Mouse (Mus musculus) liver, embryonic 14.5 days (tissue): ENCODE results near the gene Srd5a1.

ENCODE experiments used
- CTCF ChIP-seq: IDR thresholded peaks from 2 replicates; pipeline ENCODE4 v1.5.1; 2016; ENCODE audit warnings: antibody characterized with exemption, low read depth, control low read depth
- EP300 ChIP-seq: IDR thresholded peaks from 2 replicates; pipeline ENCODE4 v1.6.1; 2016; ENCODE audit warnings: antibody characterized with exemption, low read depth

DNA sequence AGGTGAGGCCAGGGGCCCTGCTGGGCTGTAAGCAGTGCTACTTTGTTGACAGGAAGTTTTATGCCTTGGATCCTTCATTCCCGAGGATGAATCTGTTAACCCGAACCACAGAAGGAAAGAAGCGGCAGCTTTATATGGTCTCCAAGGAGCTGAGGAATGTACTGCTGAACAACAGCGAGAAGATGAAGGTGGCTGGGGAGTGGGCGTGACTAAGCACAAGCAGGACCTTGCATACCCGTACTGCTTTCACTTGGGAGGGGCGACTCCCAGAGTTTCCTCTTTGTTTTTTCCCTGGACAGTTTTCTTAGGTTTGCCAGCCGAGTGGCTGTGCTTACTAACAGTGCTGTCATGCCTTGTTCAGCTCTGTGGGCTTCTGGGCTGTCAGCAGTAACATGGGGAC is 19.3 kb upstream of the Srd5a1 start:
- no peak for TF ChIP-seq CTCF
- TF ChIP-seq EP300 = no peak
